Mouse (Mus musculus): ENCODE results near the gene Lman1l. TPM values are rescaled to one million over a fixed set of nuclear protein-coding genes. Genes with fewer than 3 reads are reported as not detected.

The Lman1l gene
- polyA plus RNA-seq, 1 experiment from 2014 or later, result not detected

DNA sequence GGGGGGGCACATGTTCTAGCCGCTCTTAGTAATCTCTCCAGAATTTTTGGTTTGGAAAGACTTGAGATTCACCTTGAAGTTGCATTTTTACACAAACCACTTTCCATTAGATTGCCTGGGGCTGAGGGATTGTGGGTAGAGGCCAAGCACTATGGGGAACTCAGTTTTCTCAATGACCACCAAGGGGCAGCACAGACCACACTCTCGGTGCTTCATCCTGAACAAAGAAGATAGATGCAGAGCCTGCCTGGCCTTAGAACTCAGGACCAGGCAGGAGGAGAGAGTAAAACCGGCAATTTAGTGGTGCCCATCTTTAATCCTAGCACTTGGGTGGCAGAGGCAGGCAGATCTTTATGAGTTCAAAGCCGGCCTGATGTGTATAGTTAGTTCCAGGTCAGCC, 39.2 kb upstream of the Lman1l start:
- H3K4me3 ChIP-seq (ENCODE audit: low read depth, low read length), result no peak overlapping the region
- no peaks in the 10 kb centered on the region for H3K36me3 ChIP-seq (ENCODE audit: control insufficient read depth, insufficient read depth, low read length)
- 19% methylated on average over 4 of the region's 4 CpGs for WGBS
- no peak overlapping the region for H3K9ac ChIP-seq (ENCODE audit: low read length)
- DNase-seq (ENCODE audit: low spot score), result peak; percentile 75
- H3K4me1 ChIP-seq (replicated peaks; ENCODE audit: control insufficient read depth, insufficient read depth, low read length), result no peaks in the 10 kb centered on the region; the same call in 1 of the 2 replicates
- ATAC-seq (replicated peaks; ENCODE audit: low FRiP score, low TSS enrichment, low read depth), result no peak; the same call in 1 of the 2 replicates
- no peak overlapping the region for H3K4me2 ChIP-seq (ENCODE audit: low read length)
- no peaks in the 10 kb centered on the region for H3K27me3 ChIP-seq (replicated peaks; ENCODE audit: control insufficient read depth, insufficient read depth, low read length)
- no peaks in the 10 kb centered on the region for H3K9me3 ChIP-seq (ENCODE audit: control insufficient read depth, low read length)
- no peak overlapping the region for H3K27ac ChIP-seq (ENCODE audit: low read depth)

DNA sequence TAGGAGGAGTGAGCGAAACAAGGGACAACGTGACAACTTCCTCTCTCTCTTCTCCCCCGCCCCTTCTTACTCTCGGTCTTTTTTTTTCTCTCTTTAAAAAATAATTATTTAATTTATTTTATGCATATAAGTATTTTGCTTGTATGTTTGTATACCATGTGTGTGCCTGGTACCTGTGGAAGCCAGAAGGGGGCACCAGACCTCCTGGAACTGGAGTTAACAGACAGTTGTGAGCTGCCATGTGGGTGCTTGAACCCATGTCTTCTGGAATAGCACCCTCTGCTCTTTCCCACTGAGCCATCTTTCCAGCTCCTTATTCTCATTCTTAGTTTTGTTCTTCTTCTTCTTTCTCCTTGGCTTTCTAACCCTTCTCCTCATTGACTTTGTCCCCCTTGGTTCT, 38.4 kb upstream of the Lman1l start:
- ATAC-seq (replicated peaks; ENCODE audit: low FRiP score, low TSS enrichment, low read depth) (no peak), DNase-seq (ENCODE audit: low spot score) (no peak)
- Histone ChIP-seq H3K36me3 (ENCODE audit: control insufficient read depth, insufficient read depth, low read length) (no peaks in the 10 kb centered on the region), H3K4me3 (ENCODE audit: low read depth, low read length) (no peak overlapping the region), H3K27me3 (replicated peaks; ENCODE audit: control insufficient read depth, insufficient read depth, low read length) (no peaks in the 10 kb centered on the region), H3K4me2 (ENCODE audit: low read length) (no peak overlapping the region), H3K4me1 (replicated peaks; ENCODE audit: control insufficient read depth, insufficient read depth, low read length) (no peaks in the 10 kb centered on the region; the same call in 1 of the 2 replicates), H3K27ac (ENCODE audit: low read depth) (no peak overlapping the region), H3K9ac (ENCODE audit: low read length) (no peak overlapping the region), H3K9me3 (ENCODE audit: control insufficient read depth, low read length) (no peaks in the 10 kb centered on the region)
- 92% methylated on average over 4 of the region's 4 CpGs for WGBS

DNA sequence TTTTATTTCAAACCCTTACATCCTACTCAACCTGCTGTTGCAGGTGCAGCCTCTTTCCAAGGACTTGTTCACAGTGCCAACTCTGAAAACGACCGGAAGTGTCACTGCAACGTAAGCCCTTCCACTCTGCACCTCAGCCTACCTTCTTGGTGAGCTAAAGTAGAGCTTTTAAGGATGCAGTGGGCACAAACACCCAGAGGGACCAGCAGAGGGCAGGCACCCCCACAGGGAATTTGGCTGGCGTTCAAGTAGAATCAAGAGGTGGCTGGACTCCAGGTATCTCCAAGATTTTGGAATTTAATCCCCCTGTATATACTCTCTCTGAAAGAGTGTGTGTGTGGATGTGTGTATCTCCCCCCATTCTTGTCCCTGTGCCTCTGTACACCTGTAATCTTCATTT, 37.3 kb upstream of the Lman1l start:
- Histone ChIP-seq H3K4me3 (ENCODE audit: low read depth, low read length) (no peak overlapping the region), H3K36me3 (ENCODE audit: control insufficient read depth, insufficient read depth, low read length) (no peaks in the 10 kb centered on the region), H3K4me2 (ENCODE audit: low read length) (no peak overlapping the region), H3K27me3 (replicated peaks; ENCODE audit: control insufficient read depth, insufficient read depth, low read length) (no peaks in the 10 kb centered on the region), H3K27ac (ENCODE audit: low read depth) (no peak overlapping the region), H3K9ac (ENCODE audit: low read length) (no peak overlapping the region), H3K4me1 (replicated peaks; ENCODE audit: control insufficient read depth, insufficient read depth, low read length) (no peaks in the 10 kb centered on the region; the same call in 1 of the 2 replicates), H3K9me3 (ENCODE audit: control insufficient read depth, low read length) (no peaks in the 10 kb centered on the region)
- DNase-seq (ENCODE audit: low spot score) (no peak), ATAC-seq (replicated peaks; ENCODE audit: low FRiP score, low TSS enrichment, low read depth) (no peak)
- 58% methylated on average over 4 of the region's 4 CpGs for WGBS

DNA sequence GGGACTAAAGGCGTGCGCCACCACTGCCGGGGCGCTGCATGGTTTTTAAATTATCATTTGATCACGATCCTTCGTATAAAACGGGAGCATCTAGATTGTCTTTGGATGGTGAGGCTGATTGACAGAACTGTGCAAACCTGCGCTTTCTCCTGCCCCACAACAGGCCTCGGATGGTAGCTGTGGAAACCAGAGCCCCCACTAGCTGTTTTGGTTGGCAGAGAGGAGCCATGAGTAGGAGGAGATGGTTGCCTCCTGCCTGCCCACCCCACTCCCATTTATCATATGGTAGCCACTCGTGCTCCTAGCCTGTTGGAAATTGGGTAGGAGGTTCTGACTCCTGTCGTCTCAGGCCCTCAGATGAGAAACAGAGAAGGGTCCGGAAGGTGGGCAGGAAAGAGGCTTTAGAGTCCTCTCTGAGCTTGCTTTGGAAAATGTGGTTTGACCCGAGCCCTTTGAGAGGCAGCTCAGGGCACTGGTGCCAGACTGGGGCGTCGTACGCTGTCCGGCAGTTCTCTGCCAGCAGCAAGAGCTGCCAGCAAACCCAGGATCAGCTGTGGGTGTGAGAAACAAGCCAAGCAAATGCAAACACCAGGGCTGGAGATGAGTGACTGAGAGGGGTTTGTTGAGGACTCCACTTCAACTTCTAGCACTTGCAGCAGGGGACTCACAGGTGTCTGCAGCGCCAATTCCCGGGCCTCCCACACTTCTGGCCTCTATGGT, 36.2 kb upstream of the Lman1l start:
- Histone ChIP-seq H3K27me3 (replicated peaks; ENCODE audit: control insufficient read depth, insufficient read depth, low read length) (no peaks in the 10 kb centered on the region), H3K9ac (ENCODE audit: low read length) (no peak overlapping the region), H3K4me3 (ENCODE audit: low read depth, low read length) (no peak overlapping the region), H3K4me1 (replicated peaks; ENCODE audit: control insufficient read depth, insufficient read depth, low read length) (no peaks in the 10 kb centered on the region; the same call in 1 of the 2 replicates), H3K4me2 (ENCODE audit: low read length) (no peak overlapping the region), H3K9me3 (ENCODE audit: control insufficient read depth, low read length) (no peaks in the 10 kb centered on the region), H3K36me3 (ENCODE audit: control insufficient read depth, insufficient read depth, low read length) (no peaks in the 10 kb centered on the region), H3K27ac (ENCODE audit: low read depth) (no peak overlapping the region)
- DNase-seq (ENCODE audit: low spot score) (no peak), ATAC-seq (replicated peaks; ENCODE audit: low FRiP score, low TSS enrichment, low read depth) (no peak)
- 79% methylated on average over 19 of the region's 19 CpGs for WGBS

DNA sequence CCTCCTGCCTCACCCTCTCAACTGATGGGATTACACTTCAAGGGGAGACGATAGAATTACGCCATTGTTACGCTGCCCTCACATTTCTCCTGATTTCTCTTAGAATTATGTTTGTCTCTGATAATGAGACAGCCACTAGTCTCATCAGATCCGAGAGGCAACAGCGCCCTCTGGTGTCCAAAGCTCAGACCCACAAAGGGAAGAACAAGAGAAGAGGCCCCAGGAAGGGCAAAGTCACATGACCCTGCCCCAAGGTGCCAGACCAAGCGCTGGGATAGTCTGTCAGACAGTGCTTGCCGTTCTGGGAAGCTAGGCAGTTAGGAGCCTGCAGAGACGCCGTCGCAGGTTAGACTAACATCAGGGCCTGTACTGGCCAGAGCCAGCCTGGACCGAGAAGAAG, 35.2 kb upstream of the Lman1l start:
- ATAC-seq (replicated peaks; ENCODE audit: low FRiP score, low TSS enrichment, low read depth) (peak; percentile 77), DNase-seq (ENCODE audit: low spot score) (peak; percentile 99)
- H3K4me2 ChIP-seq (ENCODE audit: low read length), result peak overlapping the region; percentile 43
- no peak overlapping the region; the same call in 1 of the 2 replicates for H3K4me3 ChIP-seq (ENCODE audit: low read depth, low read length)
- WGBS, result 2% methylated on average over 11 of the region's 11 CpGs
- H3K4me1 ChIP-seq (replicated peaks; ENCODE audit: control insufficient read depth, insufficient read depth, low read length), result peaks cover 4% of the 10 kb centered on the region; the same call in 1 of the 2 replicates
- H3K27me3 ChIP-seq (replicated peaks; ENCODE audit: control insufficient read depth, insufficient read depth, low read length), result no peaks in the 10 kb centered on the region
- H3K36me3 ChIP-seq (ENCODE audit: control insufficient read depth, insufficient read depth, low read length), result no peaks in the 10 kb centered on the region
- H3K9me3 ChIP-seq (ENCODE audit: control insufficient read depth, low read length), result no peaks in the 10 kb centered on the region
- no peak overlapping the region for H3K27ac ChIP-seq (ENCODE audit: low read depth)
- no peak overlapping the region for H3K9ac ChIP-seq (ENCODE audit: low read length)

DNA sequence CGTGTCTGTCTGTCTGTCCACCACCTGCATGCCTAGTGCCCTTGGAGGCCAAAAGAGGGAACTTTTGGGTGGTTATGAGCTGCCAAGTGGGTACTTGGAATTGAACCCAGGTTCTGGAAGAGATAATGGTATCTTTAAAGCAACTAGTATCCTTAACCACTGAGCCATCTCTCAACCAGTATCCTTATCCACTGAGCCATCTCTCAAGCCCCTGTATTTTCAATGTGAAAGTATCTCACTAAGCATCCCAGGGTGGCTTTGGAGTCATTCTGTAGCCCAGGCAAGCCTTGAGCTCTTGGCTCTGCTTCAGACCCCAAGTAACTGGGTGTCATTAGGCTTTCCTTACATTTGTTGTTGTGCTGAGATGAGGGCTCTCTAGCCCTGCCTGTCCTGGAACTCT, 34.4 kb upstream of the Lman1l start:
- Histone ChIP-seq H3K4me2 (ENCODE audit: low read length) (no peak overlapping the region), H3K4me3 (ENCODE audit: low read depth, low read length) (no peak overlapping the region), H3K36me3 (ENCODE audit: control insufficient read depth, insufficient read depth, low read length) (no peaks in the 10 kb centered on the region), H3K27ac (ENCODE audit: low read depth) (no peak overlapping the region), H3K9ac (ENCODE audit: low read length) (no peak overlapping the region), H3K9me3 (ENCODE audit: control insufficient read depth, low read length) (no peaks in the 10 kb centered on the region), H3K27me3 (replicated peaks; ENCODE audit: control insufficient read depth, insufficient read depth, low read length) (no peaks in the 10 kb centered on the region), H3K4me1 (replicated peaks; ENCODE audit: control insufficient read depth, insufficient read depth, low read length) (peaks cover 8% of the 10 kb centered on the region)
- DNase-seq (ENCODE audit: low spot score), result no peak
- no peak for ATAC-seq (replicated peaks; ENCODE audit: low FRiP score, low TSS enrichment, low read depth)
- 86% methylated on average over 1 of the region's 1 CpGs for WGBS

DNA sequence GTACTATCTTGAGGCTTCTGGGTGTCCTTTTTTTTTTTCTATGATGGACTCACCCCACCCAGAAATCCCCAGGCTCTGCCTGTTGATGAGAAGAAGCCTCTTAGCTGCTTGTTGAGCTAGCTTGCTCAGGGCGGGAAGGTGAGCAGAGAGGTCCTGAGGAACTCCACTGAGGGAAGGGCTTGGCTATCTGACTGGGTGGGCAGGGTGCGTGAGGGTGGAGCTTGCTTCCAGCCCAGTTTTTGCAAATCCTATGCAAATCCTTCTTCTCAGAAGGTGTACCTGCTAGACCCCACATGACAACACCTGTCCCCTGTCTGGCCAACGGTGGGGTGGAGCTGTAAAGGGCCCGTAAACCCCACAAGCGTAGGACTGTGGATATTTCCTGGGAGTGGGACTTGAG, 32.7 kb upstream of the Lman1l start, which contains the start of gene Csk:
TSS of gene Csk (minus strand) at position 349 of the 400 bp plus-strand sequence.
- H3K4me1 ChIP-seq (replicated peaks; ENCODE audit: control insufficient read depth, insufficient read depth, low read length), result peaks cover 8% of the 10 kb centered on the region
- H3K4me2 ChIP-seq (ENCODE audit: low read length), result no peak within 1 kb of the TSS
- H3K36me3 ChIP-seq (ENCODE audit: control insufficient read depth, insufficient read depth, low read length), result no peaks in the 10 kb centered on the region
- ATAC-seq (replicated peaks; ENCODE audit: low FRiP score, low TSS enrichment, low read depth) (no peak), DNase-seq (ENCODE audit: low spot score) (no peak)
- H3K9ac ChIP-seq (ENCODE audit: low read length), result no peak within 1 kb of the TSS
- WGBS, result 52% methylated on average over 5 of the region's 5 CpGs
- no peaks in the 10 kb centered on the region for H3K9me3 ChIP-seq (ENCODE audit: control insufficient read depth, low read length)
- no peaks in the 10 kb centered on the region for H3K27me3 ChIP-seq (replicated peaks; ENCODE audit: control insufficient read depth, insufficient read depth, low read length)
- H3K27ac ChIP-seq (ENCODE audit: low read depth), result 0 out of 2 replicates have a peak within 1 kb of the TSS, but pooled peaks have one; percentile 4
- H3K4me3 ChIP-seq (ENCODE audit: low read depth, low read length), result no peak within 1 kb of the TSS

DNA sequence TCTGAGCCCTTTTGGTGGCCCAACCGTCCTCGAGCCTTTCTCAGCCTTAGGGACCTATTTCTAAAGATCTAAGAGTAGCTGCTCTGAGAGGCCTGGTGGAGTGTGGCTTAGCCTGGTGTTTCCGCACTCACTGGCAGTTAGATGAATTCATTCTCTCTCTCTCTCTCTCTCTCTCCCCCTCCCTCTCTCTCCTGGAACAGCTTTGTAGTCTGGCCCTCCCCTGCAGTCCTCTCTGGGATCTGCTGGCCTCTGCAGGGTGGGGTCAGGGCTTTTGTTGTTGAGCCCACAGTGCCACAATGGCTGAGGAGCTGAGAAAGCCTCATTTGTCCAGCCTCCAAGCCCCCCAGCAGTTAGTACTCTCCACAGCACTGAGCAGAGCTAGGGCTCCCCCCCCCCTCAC, 32.3 kb upstream of the Lman1l start:
- Histone ChIP-seq H3K4me1 (replicated peaks; ENCODE audit: control insufficient read depth, insufficient read depth, low read length) (peaks cover 8% of the 10 kb centered on the region), H3K4me2 (ENCODE audit: low read length) (no peak overlapping the region), H3K9me3 (ENCODE audit: control insufficient read depth, low read length) (no peaks in the 10 kb centered on the region), H3K4me3 (ENCODE audit: low read depth, low read length) (no peak overlapping the region), H3K9ac (ENCODE audit: low read length) (no peak overlapping the region), H3K27me3 (replicated peaks; ENCODE audit: control insufficient read depth, insufficient read depth, low read length) (no peaks in the 10 kb centered on the region), H3K36me3 (ENCODE audit: control insufficient read depth, insufficient read depth, low read length) (no peaks in the 10 kb centered on the region), H3K27ac (ENCODE audit: low read depth) (0 out of 2 replicates have a peak overlapping the region, but pooled peaks have one; percentile 4)
- no peak for ATAC-seq (replicated peaks; ENCODE audit: low FRiP score, low TSS enrichment, low read depth)
- DNase-seq (ENCODE audit: low spot score), result no peak
- WGBS, result 45% methylated on average over 3 of the region's 3 CpGs

DNA sequence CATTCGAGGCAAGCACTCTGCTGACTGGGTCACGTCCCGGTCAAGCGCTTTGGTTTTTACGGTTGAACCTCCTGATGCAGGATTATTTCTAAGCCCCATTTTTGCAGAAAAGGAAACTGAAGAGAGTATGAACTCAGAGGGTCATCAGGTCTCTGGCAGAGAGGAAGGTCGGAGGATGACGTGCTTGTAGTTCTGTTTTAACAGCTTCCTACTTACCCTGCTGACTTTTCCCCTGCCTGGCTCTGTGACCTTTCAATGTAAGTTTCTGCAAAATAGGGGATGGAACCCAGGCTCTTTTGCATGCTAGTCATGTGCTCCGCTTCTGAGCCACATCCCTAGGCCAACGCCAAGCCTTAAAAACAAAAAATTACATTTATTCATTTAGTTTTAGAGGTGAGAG, 31.8 kb upstream of the Lman1l start:
- Histone ChIP-seq H3K9ac (ENCODE audit: low read length) (no peak overlapping the region), H3K4me1 (replicated peaks; ENCODE audit: control insufficient read depth, insufficient read depth, low read length) (peaks cover 8% of the 10 kb centered on the region), H3K36me3 (ENCODE audit: control insufficient read depth, insufficient read depth, low read length) (no peaks in the 10 kb centered on the region), H3K9me3 (ENCODE audit: control insufficient read depth, low read length) (no peaks in the 10 kb centered on the region), H3K27ac (ENCODE audit: low read depth) (no peak overlapping the region), H3K27me3 (replicated peaks; ENCODE audit: control insufficient read depth, insufficient read depth, low read length) (no peaks in the 10 kb centered on the region), H3K4me2 (ENCODE audit: low read length) (no peak overlapping the region), H3K4me3 (ENCODE audit: low read depth, low read length) (no peak overlapping the region)
- no peak for ATAC-seq (replicated peaks; ENCODE audit: low FRiP score, low TSS enrichment, low read depth)
- WGBS, result 76% methylated on average over 9 of the region's 9 CpGs
- DNase-seq (ENCODE audit: low spot score), result no peak
